Mouse (Mus musculus) naive thymus-derived CD4-positive, alpha-beta T cell, adult 2 months (primary cell): ENCODE results near the gene Itga3.

Source experiments
- DNase-seq: peaks from one replicate; pipeline ENCODE4 v3.0.0-alpha.2; 2011; ENCODE audit warnings: low read depth

The Itga3 gene

GRCm38 (mm10) chr11:95096608-95097373 is 20.2 kb upstream of the Itga3 start:
- DNase-seq, result no peak

DNA sequence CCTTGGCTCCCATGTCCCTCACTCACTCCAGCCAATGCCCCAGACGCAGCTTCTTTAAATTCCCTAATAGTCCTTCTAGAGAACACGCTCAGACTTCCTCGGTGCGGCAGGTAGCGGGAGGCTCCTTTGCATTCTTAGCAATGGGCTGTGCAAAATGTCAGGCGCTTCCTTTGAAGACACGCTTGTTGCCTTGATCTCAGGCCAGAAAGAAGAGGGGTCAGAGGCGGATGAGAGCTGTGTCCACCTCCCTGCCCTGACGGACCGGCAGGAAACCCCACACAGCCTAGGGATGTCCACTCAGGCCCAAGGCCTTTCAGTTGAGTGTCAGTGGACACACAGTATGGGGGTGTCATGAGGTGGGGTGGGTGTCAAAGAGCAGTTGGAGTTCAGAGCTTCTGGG is 19.0 kb upstream of the Itga3 start:
- no peak for DNase-seq

DNA sequence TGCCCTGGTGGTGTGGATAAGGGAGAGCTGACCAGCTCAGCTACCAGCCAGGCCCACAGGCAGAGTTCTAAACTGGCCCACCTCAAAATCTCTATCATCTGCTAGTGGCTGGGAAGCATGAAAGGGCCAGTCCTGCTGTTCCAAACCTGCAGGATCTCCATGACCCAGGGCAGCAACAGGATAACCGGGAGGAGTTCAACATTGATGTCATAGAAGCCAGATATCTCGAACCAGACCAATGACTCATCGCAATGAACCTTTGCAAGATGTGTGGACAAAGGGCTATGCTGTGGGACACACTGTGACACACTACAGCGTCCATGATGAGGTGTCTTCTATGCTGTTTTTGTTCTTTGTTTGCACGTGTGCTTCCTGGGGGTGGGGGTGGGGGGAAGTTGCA is 16.5 kb upstream of the Itga3 start:
- DNase-seq, result no peak

DNA sequence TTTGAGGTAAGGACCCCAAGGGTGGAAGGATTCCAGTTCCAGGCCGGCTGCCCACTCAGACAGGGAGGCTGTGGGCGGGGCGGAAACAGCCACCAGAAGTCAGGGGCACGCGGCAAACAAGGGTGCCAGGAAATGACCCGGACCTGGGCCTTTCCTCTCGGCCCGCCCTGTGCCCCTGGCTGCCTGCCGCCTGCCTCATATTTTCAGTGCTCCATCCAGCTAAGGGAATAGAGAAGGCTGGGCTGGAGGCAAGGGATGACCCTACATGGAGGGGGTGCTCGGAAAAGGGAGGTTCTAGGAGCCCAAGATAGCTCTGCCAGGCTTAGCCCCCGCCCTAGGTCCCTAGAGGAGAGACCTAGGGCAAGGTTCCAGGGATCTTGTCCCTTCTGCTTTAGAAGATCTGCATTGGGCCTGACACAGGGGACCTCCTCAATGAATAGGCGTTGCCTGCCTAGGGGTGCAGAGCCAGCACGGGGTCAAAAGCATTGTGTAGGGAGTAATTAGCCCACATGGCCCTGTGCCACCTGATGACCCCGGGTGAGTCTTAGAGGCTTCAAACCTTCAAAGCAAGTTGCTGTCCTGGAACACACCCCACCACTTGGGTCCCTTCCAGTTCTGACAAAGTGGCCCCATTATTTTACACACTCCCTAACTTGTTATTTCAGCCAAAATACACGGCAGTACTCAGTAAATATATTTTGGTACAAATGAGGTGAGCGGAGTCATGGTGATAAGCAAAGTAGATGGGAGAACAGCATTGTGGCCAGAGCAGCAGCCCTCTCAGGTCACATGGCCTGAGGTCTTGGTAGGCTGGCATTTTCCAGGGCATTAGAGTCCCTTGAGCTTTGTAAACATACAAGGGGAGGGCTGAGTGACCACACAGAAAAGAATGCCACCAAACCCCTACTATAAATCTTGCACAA is 12.5 kb upstream of the Itga3 start:
- no peak for DNase-seq

DNA sequence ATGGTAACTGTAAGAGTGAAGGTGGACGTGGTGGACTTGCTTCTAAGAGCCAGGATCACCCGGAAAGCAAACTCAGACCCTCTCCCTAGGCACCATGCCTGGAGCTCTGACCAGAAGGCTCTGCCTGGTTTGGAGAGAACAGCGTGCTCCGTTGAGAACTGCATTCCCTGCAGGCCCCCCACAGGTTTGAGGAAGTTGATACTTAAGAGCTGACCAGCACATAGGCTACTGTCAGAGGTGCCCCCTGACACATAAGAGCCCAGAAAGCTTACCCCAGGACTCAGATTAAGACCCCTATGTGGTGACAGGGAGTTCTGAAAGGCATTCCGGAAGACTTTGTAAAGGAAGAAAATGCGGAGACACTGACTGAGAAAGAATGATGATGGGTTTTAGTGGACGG is 11.7 kb upstream of the Itga3 start:
- no peak for DNase-seq

DNA sequence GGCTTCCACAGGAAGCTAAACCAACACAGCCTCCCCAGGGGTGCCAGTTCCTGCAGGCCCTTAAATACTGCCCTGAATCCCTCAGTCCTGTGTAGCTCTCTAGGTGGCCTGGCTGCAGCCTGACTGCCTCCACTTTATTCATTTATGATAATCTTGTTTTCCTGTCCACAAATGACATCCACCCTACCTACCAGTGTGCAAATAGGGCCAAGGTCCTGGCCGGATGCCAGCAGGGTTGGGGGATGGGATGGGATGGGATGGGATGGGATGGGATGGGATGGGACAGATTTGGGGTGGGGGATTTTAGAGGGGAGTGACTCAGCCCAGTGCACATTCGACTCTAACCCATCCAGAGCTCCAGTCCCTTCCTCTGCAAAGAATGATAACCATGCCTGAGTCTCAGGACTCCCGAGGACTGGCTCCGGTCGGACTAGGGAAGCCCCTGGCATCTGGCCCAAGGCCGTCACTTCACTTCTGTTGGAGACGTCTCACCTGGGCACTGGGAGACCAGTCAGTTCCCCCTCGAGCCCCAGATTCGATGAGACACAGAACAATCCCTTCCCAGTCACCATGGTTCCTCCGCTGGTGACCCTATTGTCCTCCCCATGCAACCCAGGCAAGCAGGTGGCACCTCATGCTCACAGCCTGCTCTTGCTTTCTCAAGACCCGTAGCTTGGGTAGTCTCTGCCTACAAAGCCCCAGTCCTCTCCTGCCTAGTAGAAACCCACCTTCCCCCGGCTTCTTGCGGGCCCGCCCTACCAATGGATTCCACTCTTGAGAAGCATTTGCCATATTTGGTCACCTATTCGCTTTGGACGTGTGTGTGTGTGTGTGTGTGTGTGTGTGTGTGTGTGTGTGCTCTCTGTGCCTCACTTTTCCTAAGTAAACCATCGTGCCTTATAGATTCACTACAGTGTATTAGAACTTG is 11.0 kb upstream of the Itga3 start:
- no peak for DNase-seq

- DNase-seq, result no peak
Measured at GRCm38 (mm10) chr11:95086229-95086628, 9.6 kb upstream of the Itga3 start.

DNA sequence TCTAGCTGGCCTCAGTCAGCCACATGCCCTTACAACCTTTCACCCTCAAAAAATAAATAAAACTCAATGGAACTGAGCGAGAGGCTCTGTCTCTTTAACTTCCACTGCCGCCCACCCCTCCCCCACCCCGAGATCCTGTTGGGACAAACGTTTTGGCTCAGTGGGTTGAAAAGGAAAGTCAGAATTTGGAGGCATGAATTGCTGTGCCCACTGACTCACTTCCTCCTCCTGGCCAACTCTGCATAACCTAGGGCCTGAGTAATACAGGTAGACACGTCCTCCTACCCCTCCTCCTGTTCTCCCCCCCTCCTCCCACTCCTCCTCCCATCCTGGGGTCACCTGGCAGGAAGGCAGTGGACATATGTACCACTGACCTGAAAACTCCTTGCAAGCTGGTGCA is 9.1 kb upstream of the Itga3 start:
- DNase-seq, result no peak

DNA sequence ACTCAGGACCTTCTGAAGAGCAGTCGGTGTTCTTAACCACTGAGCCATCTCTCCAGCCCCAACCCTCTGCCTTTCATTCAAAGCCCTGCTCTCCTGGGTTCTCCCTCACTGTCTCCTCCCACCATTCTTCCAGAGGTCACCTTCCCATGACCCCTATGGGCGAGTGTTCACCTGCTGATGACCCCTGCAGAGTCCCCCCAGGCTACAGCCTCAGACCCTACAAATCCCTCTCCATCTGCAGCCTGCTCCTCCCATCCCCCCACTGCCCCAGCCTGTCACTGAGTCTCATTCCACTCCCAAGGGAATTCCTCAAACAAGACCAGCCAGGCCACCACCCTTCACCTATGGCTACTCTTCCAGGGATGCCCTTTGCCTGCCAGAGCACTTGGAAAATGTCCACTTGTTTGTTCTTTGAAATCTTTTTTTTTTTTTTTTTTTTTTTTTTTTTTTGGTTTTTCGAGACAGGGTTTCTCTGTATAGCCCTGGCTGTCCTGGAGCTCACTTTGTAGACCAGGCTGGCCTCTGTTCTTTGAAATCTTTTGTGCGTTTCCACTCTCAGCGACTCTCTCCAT is 8.3 kb upstream of the Itga3 start:
- no peak for DNase-seq

DNA sequence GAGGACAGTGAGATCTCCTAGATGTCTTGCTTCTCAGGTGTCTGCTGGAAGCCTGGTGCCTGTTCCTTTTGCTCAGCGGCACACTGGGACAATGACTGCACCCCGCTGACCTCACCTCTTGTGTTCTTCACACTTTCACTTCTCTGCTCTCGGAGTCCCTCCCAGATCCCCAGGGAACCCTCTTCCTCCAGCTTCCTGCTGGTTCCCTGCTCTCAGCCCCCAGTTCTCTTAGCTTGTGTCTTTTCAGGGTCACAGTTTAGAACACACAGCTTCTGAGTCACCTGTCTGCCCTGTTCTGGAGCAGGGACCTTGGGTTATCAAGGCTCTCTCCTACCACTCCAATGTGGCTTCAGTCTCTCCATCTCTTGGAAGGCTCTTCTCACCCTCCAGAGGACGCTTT is 7.6 kb upstream of the Itga3 start:
- DNase-seq, result no peak

DNA sequence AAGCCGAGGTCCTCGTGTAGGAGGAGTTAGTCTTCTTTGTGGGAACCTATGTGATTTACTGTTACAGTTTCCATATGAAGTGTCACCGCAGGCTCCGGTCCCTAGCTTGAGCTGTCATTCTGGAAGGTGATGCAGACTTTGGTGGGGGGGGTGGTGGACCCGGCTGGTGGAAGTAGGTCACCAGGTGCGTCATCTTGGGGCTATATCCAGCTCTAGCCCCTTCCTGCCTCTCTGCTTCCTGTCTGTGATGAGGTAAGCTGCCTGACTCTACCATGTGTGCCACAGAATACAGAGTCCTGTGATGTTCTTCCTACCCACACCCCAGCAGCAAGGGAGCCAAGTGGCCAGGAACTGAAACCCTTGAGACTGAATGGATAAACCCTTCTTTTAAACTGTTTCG is 6.3 kb upstream of the Itga3 start:
- DNase-seq, result no peak

GRCm38 (mm10) chr11:95080783-95081182 is 4.2 kb upstream of the Itga3 start:
- no peak for DNase-seq

DNA sequence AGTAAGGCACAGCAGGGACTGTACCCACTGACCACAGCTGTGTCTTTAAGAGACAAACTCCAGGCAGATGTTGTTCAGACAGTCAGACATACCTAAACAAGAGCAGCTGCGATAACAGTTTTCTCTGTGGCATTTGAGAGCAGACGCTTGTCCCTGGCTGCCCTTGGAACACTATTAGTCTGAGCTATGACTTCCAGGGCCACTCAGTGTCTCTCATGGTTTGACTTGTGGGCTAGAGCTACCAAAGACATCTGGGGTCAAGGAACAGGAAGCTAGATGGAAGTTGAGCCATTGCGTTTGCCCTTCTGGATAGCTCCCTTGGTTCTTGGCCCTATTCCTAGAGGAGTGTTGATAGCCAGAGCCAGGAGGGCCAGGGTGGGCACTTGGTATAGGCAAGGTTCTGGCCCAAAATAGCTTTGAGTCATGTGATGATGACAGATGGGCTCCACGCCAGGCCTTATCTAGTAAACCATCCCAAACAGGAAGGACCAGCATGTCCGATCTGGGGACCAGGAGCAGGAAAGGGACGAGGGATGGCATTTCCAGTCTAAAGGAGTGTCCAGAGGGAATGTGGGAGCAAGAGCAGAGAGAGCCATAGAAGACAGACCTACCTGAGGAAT is 2.8 kb upstream of the Itga3 start:
- no peak for DNase-seq

GRCm38 (mm10) chr11:95077956-95078355 is 1.4 kb upstream of the Itga3 start:
- no peak for DNase-seq

GRCm38 (mm10) chr11:95076041-95076535 is 513 bp downstream of the Itga3 start:
- peak; percentile 78 for DNase-seq

GRCm38 (mm10) chr11:95075197-95076040 is 1.2 kb downstream of the Itga3 start:
- DNase-seq, result peak; percentile 8

DNA sequence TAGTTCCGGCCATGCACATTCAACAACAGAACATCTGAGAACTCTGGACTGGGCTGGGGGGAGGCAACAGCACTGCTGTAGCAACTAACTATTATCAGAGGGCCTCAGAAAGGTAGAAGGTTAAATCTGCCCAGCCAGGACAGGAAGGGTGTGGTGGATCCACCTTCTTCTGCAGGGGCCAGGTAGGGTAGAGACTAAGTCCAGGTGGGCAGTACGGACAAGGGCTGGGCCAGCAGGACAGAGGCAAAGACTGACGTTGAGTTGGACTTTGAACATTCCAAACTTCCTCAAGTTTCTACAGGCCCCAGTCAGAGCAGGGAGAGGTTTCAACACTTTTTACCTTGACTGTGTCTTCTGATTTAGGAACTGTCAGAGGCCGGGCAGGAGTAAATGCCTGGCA is 1.9 kb downstream of the Itga3 start:
- DNase-seq, result no peak

DNA sequence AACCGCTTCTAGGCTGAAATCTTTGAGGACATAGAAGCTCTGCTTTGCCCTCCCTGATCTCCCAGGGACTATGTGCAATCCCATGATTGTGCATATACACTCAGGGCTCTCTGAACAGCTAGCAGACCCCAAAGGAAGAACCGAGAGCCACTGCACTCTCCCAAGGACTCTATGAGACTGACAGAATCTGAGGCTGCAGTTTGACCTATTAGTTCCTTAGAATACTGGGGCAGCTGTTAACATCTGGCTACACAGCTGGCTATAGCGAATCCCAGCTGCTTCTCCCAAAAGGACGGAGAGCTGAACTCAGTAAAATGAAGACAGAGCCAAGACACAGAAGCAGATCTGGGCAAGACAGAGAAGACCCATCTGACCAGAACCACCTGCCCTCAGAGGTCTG is 2.8 kb downstream of the Itga3 start:
- DNase-seq, result no peak

GRCm38 (mm10) chr11:95072804-95073203 is 3.8 kb downstream of the Itga3 start:
- no peak for DNase-seq

DNA sequence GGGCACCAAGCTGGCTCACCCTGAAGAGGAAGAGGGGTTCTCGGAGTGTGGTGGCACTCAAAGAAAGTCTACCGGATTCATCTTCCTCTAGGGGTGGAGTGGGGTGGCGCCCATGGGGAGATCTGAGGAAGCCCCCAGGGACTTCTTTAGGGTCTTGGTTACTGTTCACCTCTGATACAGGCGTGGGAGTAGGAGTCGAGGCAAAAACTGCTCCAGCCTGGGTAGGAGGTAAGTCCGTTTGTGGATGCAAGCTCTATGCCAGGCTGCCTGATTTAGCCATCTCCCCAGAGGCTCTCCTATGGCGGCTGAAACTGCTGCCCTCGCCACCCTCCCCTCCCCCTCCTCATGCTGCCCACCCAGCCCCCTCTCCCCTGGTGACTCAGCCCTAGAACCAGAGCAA is 4.5 kb downstream of the Itga3 start:
- DNase-seq, result no peak
